Mouse (Mus musculus): ENCODE data around the gene Jrkl. TPM values are rescaled to one million over a fixed set of nuclear protein-coding genes. Genes with fewer than 3 reads are reported as not detected.

Jrkl gene
- polyA plus RNA-seq, 1 experiment from 2014 or later, result 2.0 TPM

GRCm38 (mm10) chr9:13230553-13230952 is 15.1 kb downstream of the Jrkl start:
- no peaks in the 10 kb centered on the region for H3K4me1 ChIP-seq (replicated peaks)
- no peak overlapping the region for H3K4me3 ChIP-seq (replicated peaks)
- no peaks in the 10 kb centered on the region for H3K36me3 ChIP-seq (replicated peaks)
- no peaks in the 10 kb centered on the region for H3K27me3 ChIP-seq
- H3K9me3 ChIP-seq (replicated peaks), result no peaks in the 10 kb centered on the region
- no peak overlapping the region for H3K4me2 ChIP-seq
- no peak for ATAC-seq (ENCODE audit: insufficient read depth)
- 21% methylated on average over 4 of the region's 4 CpGs for WGBS (ENCODE audit: insufficient replicate concordance)
- H3K9ac ChIP-seq, result no peak overlapping the region
- no peak overlapping the region for H3K27ac ChIP-seq (replicated peaks)

GRCm38 (mm10) chr9:13225872-13226271 is 19.8 kb downstream of the Jrkl start:
- no peaks in the 10 kb centered on the region for H3K27me3 ChIP-seq
- no peak overlapping the region for H3K27ac ChIP-seq (replicated peaks)
- no peak overlapping the region for H3K4me2 ChIP-seq
- no peaks in the 10 kb centered on the region for H3K9me3 ChIP-seq (replicated peaks)
- no peaks in the 10 kb centered on the region for H3K4me1 ChIP-seq (replicated peaks)
- no peak overlapping the region for H3K9ac ChIP-seq
- no peak overlapping the region for H3K4me3 ChIP-seq (replicated peaks)
- H3K36me3 ChIP-seq (replicated peaks), result no peaks in the 10 kb centered on the region
- WGBS (ENCODE audit: insufficient replicate concordance), result 58% methylated on average over 1 of the region's 1 CpGs
- no peak for ATAC-seq (ENCODE audit: insufficient read depth)

- H3K36me3 ChIP-seq (replicated peaks), result no peaks in the 10 kb centered on the region
- H3K27ac ChIP-seq (replicated peaks), result no peak overlapping the region
- peaks cover 15% of the 10 kb centered on the region for H3K4me1 ChIP-seq (replicated peaks)
- no peaks in the 10 kb centered on the region for H3K9me3 ChIP-seq (replicated peaks)
- no peak overlapping the region for H3K4me3 ChIP-seq (replicated peaks)
- 52% methylated on average over 2 of the region's 2 CpGs for WGBS (ENCODE audit: insufficient replicate concordance)
- ATAC-seq (ENCODE audit: insufficient read depth), result no peak
- H3K4me2 ChIP-seq, result no peak overlapping the region
- H3K9ac ChIP-seq, result no peak overlapping the region
- no peaks in the 10 kb centered on the region for H3K27me3 ChIP-seq
Measured at GRCm38 (mm10) chr9:13206369-13206768, 39.3 kb downstream of the Jrkl start.

GRCm38 (mm10) chr9:13203681-13204080 is 41.9 kb downstream of the Jrkl start:
- Histone ChIP-seq H3K4me1 (replicated peaks) (peaks cover 15% of the 10 kb centered on the region), H3K27ac (replicated peaks) (no peak overlapping the region), H3K9ac (no peak overlapping the region), H3K4me2 (no peak overlapping the region; the same call in 1 of the 2 replicates), H3K9me3 (replicated peaks) (no peaks in the 10 kb centered on the region), H3K27me3 (no peaks in the 10 kb centered on the region), H3K36me3 (replicated peaks) (no peaks in the 10 kb centered on the region), H3K4me3 (replicated peaks) (no peak overlapping the region)
- peak; percentile 86 for ATAC-seq (ENCODE audit: insufficient read depth)
- WGBS (ENCODE audit: insufficient replicate concordance), result 24% methylated on average over 5 of the region's 5 CpGs

GRCm38 (mm10) chr9:13203109-13203508 is 42.5 kb downstream of the Jrkl start:
- WGBS (ENCODE audit: insufficient replicate concordance), result 58% methylated on average over 1 of the region's 1 CpGs
- H3K27me3 ChIP-seq, result no peaks in the 10 kb centered on the region
- ATAC-seq (ENCODE audit: insufficient read depth), result no peak

GRCm38 (mm10) chr9:13200079-13200478 is 45.5 kb downstream of the Jrkl start:
- H3K4me3 ChIP-seq (replicated peaks), result no peak overlapping the region
- 69% methylated on average over 3 of the region's 3 CpGs for WGBS (ENCODE audit: insufficient replicate concordance)
- H3K4me2 ChIP-seq, result no peak overlapping the region
- no peak for ATAC-seq (ENCODE audit: insufficient read depth)
- no peaks in the 10 kb centered on the region for H3K9me3 ChIP-seq (replicated peaks)
- H3K27me3 ChIP-seq, result no peaks in the 10 kb centered on the region
- no peaks in the 10 kb centered on the region for H3K36me3 ChIP-seq (replicated peaks)
- H3K4me1 ChIP-seq (replicated peaks), result peaks cover 15% of the 10 kb centered on the region
- H3K9ac ChIP-seq, result no peak overlapping the region
- H3K27ac ChIP-seq (replicated peaks), result no peak overlapping the region

More at GRCm38 (mm10) chr9:13203109-13203508, 42.5 kb downstream of the Jrkl start:
- H3K27ac ChIP-seq (replicated peaks), result no peak overlapping the region
- H3K9ac ChIP-seq, result no peak overlapping the region
- no peak overlapping the region for H3K4me3 ChIP-seq (replicated peaks)
- no peaks in the 10 kb centered on the region for H3K36me3 ChIP-seq (replicated peaks)
- peaks cover 15% of the 10 kb centered on the region for H3K4me1 ChIP-seq (replicated peaks)
- H3K4me2 ChIP-seq, result no peak overlapping the region; the same call in 1 of the 2 replicates
- H3K9me3 ChIP-seq (replicated peaks), result no peaks in the 10 kb centered on the region

GRCm38 (mm10) chr9:13195762-13196161 is 49.9 kb downstream of the Jrkl start:
- Histone ChIP-seq H3K4me3 (replicated peaks) (no peak overlapping the region), H3K9me3 (replicated peaks) (no peaks in the 10 kb centered on the region), H3K4me1 (replicated peaks) (no peaks in the 10 kb centered on the region), H3K36me3 (replicated peaks) (no peaks in the 10 kb centered on the region), H3K27ac (replicated peaks) (no peak overlapping the region), H3K9ac (no peak overlapping the region), H3K4me2 (no peak overlapping the region), H3K27me3 (no peaks in the 10 kb centered on the region)
- ATAC-seq (ENCODE audit: insufficient read depth), result no peak
- WGBS (ENCODE audit: insufficient replicate concordance), result 8% methylated on average over 7 of the region's 7 CpGs

GRCm38 (mm10) chr9:13195268-13195667 is 50.4 kb downstream of the Jrkl start:
- Histone ChIP-seq H3K4me2 (no peak overlapping the region), H3K27me3 (no peaks in the 10 kb centered on the region), H3K4me3 (replicated peaks) (no peak overlapping the region), H3K4me1 (replicated peaks) (no peaks in the 10 kb centered on the region), H3K36me3 (replicated peaks) (no peaks in the 10 kb centered on the region), H3K9me3 (replicated peaks) (no peaks in the 10 kb centered on the region), H3K27ac (replicated peaks) (no peak overlapping the region), H3K9ac (no peak overlapping the region)
- no peak for ATAC-seq (ENCODE audit: insufficient read depth)
- WGBS (ENCODE audit: insufficient replicate concordance), result 2% methylated on average over 4 of the region's 4 CpGs

GRCm38 (mm10) chr9:13194619-13195018 is 51.0 kb downstream of the Jrkl start:
- no peak overlapping the region for H3K4me2 ChIP-seq
- H3K9ac ChIP-seq, result no peak overlapping the region
- 78% methylated on average over 4 of the region's 4 CpGs for WGBS (ENCODE audit: insufficient replicate concordance)
- no peak for ATAC-seq (ENCODE audit: insufficient read depth)
- no peaks in the 10 kb centered on the region for H3K9me3 ChIP-seq (replicated peaks)
- H3K27ac ChIP-seq (replicated peaks), result no peak overlapping the region
- H3K36me3 ChIP-seq (replicated peaks), result no peaks in the 10 kb centered on the region
- H3K4me1 ChIP-seq (replicated peaks), result no peaks in the 10 kb centered on the region
- H3K27me3 ChIP-seq, result no peaks in the 10 kb centered on the region
- no peak overlapping the region for H3K4me3 ChIP-seq (replicated peaks)

Other genes starting within 250 kb of the Jrkl start
- 8.4 and 8.7 TPM in 2 replicates for gene Ccdc82, start 1.1 kb upstream of the Jrkl start, polyA plus RNA-seq (2015; fragmentation: Nextera tagmentation; extraction: Ambion mirVana)
- 0.84 and 0.90 TPM in 2 replicates for gene Maml2, start 52.1 kb upstream of the Jrkl start, polyA plus RNA-seq (2015; fragmentation: Nextera tagmentation; extraction: Ambion mirVana)
- not detected in 2 replicates for gene Gm17571, start 200.9 kb upstream of the Jrkl start, polyA plus RNA-seq (2015; fragmentation: Nextera tagmentation; extraction: Ambion mirVana)

Measured in liver, embryonic 15.5 days (tissue).